9 mouse cellular contexts compared by ENCODE assay signal in genomic region chr7:143463865-143464415, GRCm38 (mm10). TPM values are rescaled to one million over a fixed set of nuclear protein-coding genes. Genes with fewer than 3 reads are reported as not detected.
DNase-seq lines count a peak whose midpoint lies in the region; ATAC-seq and TF ChIP-seq lines count a peak whose summit lies in the region.
"Had no signal": no experiment of that assay in that cellular context is flagged by ENCODE, and none has a peak within 500 bp of the region (broad histone marks: within the 10 kb centered on the region; RNA-seq: fewer than 3 reads in every experiment).

No protein-coding gene starts in this region.

- H3K4me3 ChIP-seq in E14TG2a.4 (replicated peaks; ENCODE audit: low read length): no peak overlapping the region
- H3K4me3 ChIP-seq in heart, embryonic 14.5 days (ENCODE audit: control insufficient read depth in 1 of 2, insufficient read depth in 1 of 2, low read depth in 1 of 2, low read length in 2 of 2): no peak overlapping the region
- H3K4me3 ChIP-seq in lung, embryonic 16.5 days (ENCODE audit: low read length): no peak overlapping the region

- WGBS in heart, embryonic 14.5 days: 21% methylated on average over 11 of the region's 11 CpGs
- WGBS in lung, embryonic 16.5 days: 28% methylated on average over 11 of the region's 11 CpGs

- H3K27me3 ChIP-seq in E14TG2a.4 (ENCODE audit: insufficient read depth, low read length): peaks cover 92% of the 10 kb centered on the region
- no peaks in the 10 kb centered on the region for H3K27me3 ChIP-seq in heart, embryonic 14.5 days (ENCODE audit: control insufficient read depth, insufficient read depth, low read length)
- no peaks in the 10 kb centered on the region; the same call in 1 of the 2 replicates for H3K27me3 ChIP-seq in lung, embryonic 16.5 days (ENCODE audit: control insufficient read depth, insufficient read depth, low read depth, low read length)

- peak; percentile 81 for DNase-seq in adrenal gland, adult 2 months
- peak; percentile 84 for DNase-seq in embryo, embryonic 9.5 days (ENCODE audit: extremely low spot score)
- DNase-seq in layer of hippocampus, adult 18-20 months (ENCODE audit: low spot score in 2 of 2): peak; percentile 50 to 65
- peak; percentile 73 to 86 for DNase-seq in right cerebral cortex, postnatal 10 days (ENCODE audit: low spot score in 2 of 2)
- DNase-seq in urinary bladder, postnatal 25 days (ENCODE audit: low spot score): peak; percentile 90

- H3K27ac ChIP-seq in heart, embryonic 14.5 days (replicated peaks in 1 of 2; ENCODE audit: control insufficient read depth in 1 of 2, insufficient read depth in 1 of 2, low read depth in 2 of 2, low read length in 2 of 2): 0 out of 4 replicates have a peak overlapping the region, but pooled peaks of 1 of the 2 experiments have one; percentile 11
- H3K27ac ChIP-seq in lung, embryonic 16.5 days (ENCODE audit: low read length): peak overlapping the region; percentile 83
- H3K27ac ChIP-seq: macrophage had no signal

- H3K4me2 ChIP-seq in heart, embryonic 14.5 days (ENCODE audit: low read length): peak overlapping the region; percentile 26
- no peak overlapping the region for H3K4me2 ChIP-seq in lung, embryonic 16.5 days (ENCODE audit: low read depth, low read length)

- H3K9me3 ChIP-seq in E14TG2a.4 (ENCODE audit: low read length): no peaks in the 10 kb centered on the region
- peaks cover 4% of the 10 kb centered on the region; the same call in 1 of the 2 replicates for H3K9me3 ChIP-seq in heart, embryonic 14.5 days (ENCODE audit: control insufficient read depth, low read length)
- H3K9me3 ChIP-seq in lung, embryonic 16.5 days (ENCODE audit: control insufficient read depth, low read length): peaks cover 25% of the 10 kb centered on the region

- H3K36me3 ChIP-seq in E14TG2a.4 (ENCODE audit: insufficient read depth, low read length): no peaks in the 10 kb centered on the region
- no peaks in the 10 kb centered on the region for H3K36me3 ChIP-seq in heart, embryonic 14.5 days (ENCODE audit: control insufficient read depth, insufficient read depth, low read length)
- no peaks in the 10 kb centered on the region for H3K36me3 ChIP-seq in lung, embryonic 16.5 days (ENCODE audit: control insufficient read depth, insufficient read depth, low read length)

- no peak for ATAC-seq in heart, embryonic 14.5 days (ENCODE audit: insufficient number of reproducible peaks, insufficient read depth, low FRiP score, low read depth)
- ATAC-seq in lung, embryonic 16.5 days (ENCODE audit: low read depth): no peak

- peak; percentile 61 for TF ChIP-seq CTCF in E14TG2a.4 (conservative IDR thresholded peaks at IDR 0.05; ENCODE audit: low read length)

- H3K9ac ChIP-seq in heart, embryonic 14.5 days (ENCODE audit: low read length): 0 out of 2 replicates have a peak overlapping the region, but pooled peaks have one; percentile 60
- peak overlapping the region; percentile 64; the same call in 1 of the 2 replicates for H3K9ac ChIP-seq in lung, embryonic 16.5 days (ENCODE audit: low read length)

- H3K4me1 ChIP-seq in E14TG2a.4 (replicated peaks; ENCODE audit: low read depth, low read length): peaks cover 74% of the 10 kb centered on the region
- peaks cover 15 to 27% of the 10 kb centered on the region in 2 experiments for H3K4me1 ChIP-seq in heart, embryonic 14.5 days (ENCODE audit: control insufficient read depth in 2 of 2, insufficient read depth in 2 of 2, low read length in 2 of 2)
- peaks cover 12% of the 10 kb centered on the region for H3K4me1 ChIP-seq in lung, embryonic 16.5 days (replicated peaks; ENCODE audit: control insufficient read depth, insufficient read depth, low read length)

RNA-seq across cellular contexts. Expression of gene Cdkn1c, which starts 3.1 kb away (rescaled TPM):
- total RNA-seq in adrenal gland, adult 2 months (2021): 100 to 1,000 TPM; 239 to 672 TPM
- polyA plus RNA-seq in adrenal gland, adult 2 months (2012; rRNA removed): 469 and 597 TPM in 2 replicates
- 614 and 794 TPM in 2 replicates for polyA plus RNA-seq in heart, embryonic 14.5 days (2014; fragmentation: Nextera tagmentation; extraction: Ambion mirVana)
- total RNA-seq in layer of hippocampus, adult 18-20 months (2021): 1 to 10 TPM; 4.6 to 7.4 TPM
- 434 and 478 TPM in 2 replicates for polyA plus RNA-seq in lung, embryonic 16.5 days (2015; fragmentation: Nextera tagmentation; extraction: Ambion mirVana)

RNA-seq across cellular contexts. Expression of gene Slc22a18, which starts 9.6 kb away (rescaled TPM):
- total RNA-seq in adrenal gland, adult 2 months (2021): 1 to 10 TPM; 1.5 to 4.1 TPM
- 13.3 and 17.5 TPM in 2 replicates for polyA plus RNA-seq in adrenal gland, adult 2 months (2012; rRNA removed)
- 0.54 and 1.1 TPM in 2 replicates for polyA plus RNA-seq in heart, embryonic 14.5 days (2014; fragmentation: Nextera tagmentation; extraction: Ambion mirVana)
- total RNA-seq in layer of hippocampus, adult 18-20 months (2021): under 1 TPM; 0.23 to 0.67 TPM
- 3.5 and 5.4 TPM in 2 replicates for polyA plus RNA-seq in lung, embryonic 16.5 days (2015; fragmentation: Nextera tagmentation; extraction: Ambion mirVana)

RNA-seq across cellular contexts. Expression of gene Phlda2, which starts 39.0 kb away (rescaled TPM):
- total RNA-seq in adrenal gland, adult 2 months (2021): under 1 TPM; 0.40 to 0.55 TPM
- 3.5 and 4.2 TPM in 2 replicates for polyA plus RNA-seq in adrenal gland, adult 2 months (2012; rRNA removed)
- 0.46 and 0.63 TPM in 2 replicates for polyA plus RNA-seq in heart, embryonic 14.5 days (2014; fragmentation: Nextera tagmentation; extraction: Ambion mirVana)
- not detected for total RNA-seq in layer of hippocampus, adult 18-20 months (2021)
- polyA plus RNA-seq in lung, embryonic 16.5 days (2015; fragmentation: Nextera tagmentation; extraction: Ambion mirVana): 5.4 and 6.2 TPM in 2 replicates
- polyA plus RNA-seq: macrophage had no signal
